Mouse (Mus musculus) small intestine, adult 2 months (tissue): ENCODE data around the gene 6430531B16Rik. TPM values are rescaled to one million over a fixed set of nuclear protein-coding genes. Genes with fewer than 3 reads are reported as not detected.

Source experiments
- H3K27ac ChIP-seq: fragments of 200-500 bp; 2 replicates; pipeline ENCODE4 v1.5.1; 2012; ENCODE audit warnings: low read depth, low read length, control low read depth, inconsistent platforms; ENCODE audit not compliant: insufficient read depth
- H3K27me3 ChIP-seq: fragments of 200-500 bp; 2 replicates; pipeline ENCODE4 v1.6.1; 2012; ENCODE audit warnings: mild to moderate bottlenecking, moderate library complexity, low read length, inconsistent platforms; ENCODE audit not compliant: control insufficient read depth, insufficient read depth
- H3K36me3 ChIP-seq: fragments of 200-500 bp; 2 replicates; pipeline ENCODE4 v1.6.1; 2012; ENCODE audit warnings: mild to moderate bottlenecking, low read length, control low read depth, inconsistent platforms; ENCODE audit not compliant: control insufficient read depth, insufficient read depth
- H3K4me1 ChIP-seq: fragments of 200-500 bp; 2 replicates; pipeline ENCODE4 v1.6.1; 2012; ENCODE audit warnings: low read length, inconsistent platforms, mixed read lengths; ENCODE audit not compliant: control insufficient read depth, insufficient read depth, insufficient read length
- H3K4me3 ChIP-seq: fragments of 200-500 bp; 2 replicates; pipeline ENCODE4 v1.5.1; 2012; ENCODE audit warnings: low read depth, mild to moderate bottlenecking, control low read depth, inconsistent platforms, low read length, moderate library complexity
- CTCF ChIP-seq: fragments of 200-500 bp; IDR thresholded peaks from 2 replicates; pipeline ENCODE4 v1.5.1; 2012; ENCODE audit warnings: low read depth, mild to moderate bottlenecking, control low read depth, inconsistent platforms, low read length, moderate library complexity, mixed read lengths; ENCODE audit not compliant: insufficient replicate concordance, insufficient read length; ENCODE audit errors: extremely low read depth
- POLR2A ChIP-seq: fragments of 200-500 bp; IDR thresholded peaks from 2 replicates; pipeline ENCODE4 v1.6.1; 2012; ENCODE audit warnings: low read depth, mild to moderate bottlenecking, control low read depth, inconsistent platforms, low read length, moderate library complexity
- WGBS: fragments of 180-500 bp; shearing (Covaris S2); methylation state at CpG from one replicate; pipeline ENCODE4 v1.1.7; 2018; 5-methylcytosine and 5-hydroxymethylcytosine counted together
- polyA plus RNA-seq: library from polyadenylated mRNA; depleted of rRNA; stranded (reverse); fragments of >200 nt; gene quantifications from 2 replicates; pipeline ENCODE4 v1.2.3, GENCODE M21; 2012

The 6430531B16Rik gene
- polyA plus RNA-seq, 1 experiment: 0.16 TPM

- no peak for TF ChIP-seq CTCF
- no peak for TF ChIP-seq POLR2A
- no peak overlapping the region for H3K4me3 ChIP-seq
- H3K27ac ChIP-seq: no peak overlapping the region
- no peaks in the 10 kb centered on the region for H3K36me3 ChIP-seq
- no peaks in the 10 kb centered on the region for H3K27me3 ChIP-seq
- 65% methylated on average over 3 of the region's 3 CpGs for WGBS
- peaks cover 8% of the 10 kb centered on the region for H3K4me1 ChIP-seq
Measured at GRCm38 (mm10) chr7:139980778-139981177, 2.2 kb upstream of the 6430531B16Rik start.

DNA sequence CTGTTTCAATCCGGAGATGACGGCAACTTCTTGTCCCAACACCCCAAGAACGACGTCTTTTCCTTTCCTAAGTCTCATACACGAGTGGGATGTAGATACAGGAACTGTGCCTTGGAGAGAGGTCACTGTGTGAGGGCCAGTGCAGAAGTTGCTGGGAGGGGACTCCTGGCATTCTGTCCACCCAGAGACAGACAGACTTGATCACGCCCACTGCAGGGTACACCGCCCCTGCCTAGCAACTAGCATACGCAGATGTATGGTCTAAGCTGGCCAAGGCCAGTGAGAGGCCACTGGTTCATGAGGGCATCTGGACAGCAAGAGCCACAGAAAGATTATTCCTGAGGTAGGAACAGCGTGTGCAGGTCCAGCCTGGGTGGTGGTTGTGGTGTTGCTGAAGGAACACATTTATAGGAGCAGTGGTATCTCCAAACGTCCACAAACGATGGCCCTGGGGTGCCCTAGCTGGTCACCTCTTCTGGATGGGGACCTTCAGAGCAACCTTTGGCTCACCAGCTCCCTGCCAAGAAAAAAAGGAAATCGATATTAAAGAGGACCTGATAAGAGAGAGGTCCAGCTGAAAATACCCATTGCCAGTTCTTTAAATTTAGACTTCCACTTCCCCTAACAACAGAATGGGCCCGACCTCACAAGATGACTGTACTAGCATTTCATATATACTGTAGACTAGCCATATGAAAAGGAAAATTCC is 610 bp upstream of the 6430531B16Rik start:
- Histone ChIP-seq H3K4me3 (0 out of 2 replicates have a peak overlapping the region, but pooled peaks have one; percentile 14), H3K27me3 (no peaks in the 10 kb centered on the region), H3K4me1 (peaks cover 8% of the 10 kb centered on the region), H3K36me3 (no peaks in the 10 kb centered on the region), H3K27ac (no peak overlapping the region)
- TF ChIP-seq CTCF: no peak
- no peak for TF ChIP-seq POLR2A
- WGBS: 20% methylated on average over 13 of the region's 13 CpGs

DNA sequence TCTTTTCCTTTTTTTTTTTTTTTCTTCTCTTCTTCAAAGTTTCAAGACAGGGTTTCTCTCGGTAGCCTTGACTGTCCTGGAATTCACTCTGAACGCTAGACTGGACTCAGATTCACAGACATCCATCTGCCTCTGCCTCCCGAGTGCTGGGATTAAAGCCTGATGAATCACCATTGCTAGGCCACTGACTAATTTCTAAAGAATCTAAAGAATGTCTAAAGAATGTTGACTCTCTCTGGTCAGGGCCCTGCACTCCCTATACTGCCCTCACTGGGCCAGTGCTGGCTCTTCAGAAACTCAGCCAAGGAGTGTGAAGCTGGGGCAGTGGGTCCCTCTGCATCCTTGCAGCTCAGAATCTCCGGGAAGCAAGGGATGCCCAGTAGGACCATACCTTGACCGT is 3.1 kb downstream of the 6430531B16Rik start:
- TF ChIP-seq POLR2A (no peak), CTCF (no peak)
- Histone ChIP-seq H3K27ac (no peak overlapping the region), H3K27me3 (no peaks in the 10 kb centered on the region), H3K4me3 (no peak overlapping the region), H3K36me3 (no peaks in the 10 kb centered on the region), H3K4me1 (peaks cover 8% of the 10 kb centered on the region)
- 52% methylated on average over 5 of the region's 5 CpGs for WGBS

DNA sequence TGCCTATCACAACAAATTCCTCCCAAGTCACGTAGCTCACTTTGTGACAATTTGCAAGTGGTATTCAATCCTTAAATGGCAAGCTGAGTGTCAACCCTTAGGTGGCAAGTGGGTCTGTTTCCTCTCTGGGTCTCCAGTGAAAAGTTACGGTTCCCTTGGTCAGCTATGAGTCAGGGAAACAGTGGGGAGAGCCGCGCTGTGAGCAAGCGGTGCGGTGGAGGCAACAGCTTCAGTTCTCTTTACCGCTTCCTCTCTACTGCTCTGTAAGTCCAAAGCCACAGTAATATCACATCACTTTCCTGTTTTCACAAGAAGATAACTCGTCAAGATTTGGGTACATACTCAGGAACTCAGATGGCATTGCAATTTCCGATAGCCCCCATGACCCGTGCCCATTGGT is 4.2 kb downstream of the 6430531B16Rik start:
- no peaks in the 10 kb centered on the region for H3K36me3 ChIP-seq
- WGBS: 78% methylated on average over 10 of the region's 10 CpGs
- H3K27ac ChIP-seq: peak overlapping the region; percentile 83
- H3K4me3 ChIP-seq: no peak overlapping the region
- H3K27me3 ChIP-seq: no peaks in the 10 kb centered on the region
- peaks cover 8% of the 10 kb centered on the region for H3K4me1 ChIP-seq
- TF ChIP-seq CTCF (no peak), POLR2A (no peak)

- TF ChIP-seq CTCF (no peak), POLR2A (no peak)
- Histone ChIP-seq H3K27me3 (no peaks in the 10 kb centered on the region), H3K4me1 (no peaks in the 10 kb centered on the region; the same call in none of the 2 replicates), H3K36me3 (no peaks in the 10 kb centered on the region), H3K4me3 (no peak overlapping the region), H3K27ac (peak overlapping the region; percentile 53; the same call in 1 of the 2 replicates)
Measured at GRCm38 (mm10) chr7:139972923-139973331, 5.6 kb downstream of the 6430531B16Rik start.

DNA sequence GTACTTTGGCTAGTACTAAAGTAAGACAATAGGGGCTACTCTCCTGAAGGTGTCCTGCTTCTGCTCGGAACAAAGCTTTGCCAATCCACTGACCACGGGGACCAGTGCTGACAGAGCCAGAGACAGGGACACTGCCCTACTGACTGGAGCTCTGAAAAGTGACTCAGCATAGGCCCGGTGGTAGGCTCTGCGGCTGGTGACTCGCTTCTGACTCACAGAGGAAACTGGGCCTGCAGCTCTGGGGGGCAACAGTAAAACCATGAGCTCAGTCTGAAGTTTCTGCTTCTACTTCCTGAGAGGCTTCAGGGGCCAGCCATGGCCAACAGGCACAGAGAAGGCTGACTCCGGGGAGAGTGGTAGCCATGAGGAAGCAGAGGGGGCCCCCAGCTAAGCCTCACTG is 7.1 kb downstream of the 6430531B16Rik start:
- no peaks in the 10 kb centered on the region for H3K27me3 ChIP-seq
- TF ChIP-seq CTCF: no peak
- no peak for TF ChIP-seq POLR2A
- no peak overlapping the region for H3K4me3 ChIP-seq
- H3K27ac ChIP-seq: peak overlapping the region; percentile 56
- H3K4me1 ChIP-seq: no peaks in the 10 kb centered on the region; the same call in none of the 2 replicates
- 63% methylated on average over 6 of the region's 6 CpGs for WGBS
- no peaks in the 10 kb centered on the region for H3K36me3 ChIP-seq

GRCm38 (mm10) chr7:139970979-139971378 is 7.6 kb downstream of the 6430531B16Rik start:
- WGBS: 68% methylated on average over 5 of the region's 5 CpGs
- Histone ChIP-seq H3K4me1 (no peaks in the 10 kb centered on the region; the same call in none of the 2 replicates), H3K36me3 (no peaks in the 10 kb centered on the region), H3K27me3 (no peaks in the 10 kb centered on the region), H3K27ac (peak overlapping the region; percentile 46), H3K4me3 (no peak overlapping the region)
- TF ChIP-seq POLR2A (no peak), CTCF (no peak)

DNA sequence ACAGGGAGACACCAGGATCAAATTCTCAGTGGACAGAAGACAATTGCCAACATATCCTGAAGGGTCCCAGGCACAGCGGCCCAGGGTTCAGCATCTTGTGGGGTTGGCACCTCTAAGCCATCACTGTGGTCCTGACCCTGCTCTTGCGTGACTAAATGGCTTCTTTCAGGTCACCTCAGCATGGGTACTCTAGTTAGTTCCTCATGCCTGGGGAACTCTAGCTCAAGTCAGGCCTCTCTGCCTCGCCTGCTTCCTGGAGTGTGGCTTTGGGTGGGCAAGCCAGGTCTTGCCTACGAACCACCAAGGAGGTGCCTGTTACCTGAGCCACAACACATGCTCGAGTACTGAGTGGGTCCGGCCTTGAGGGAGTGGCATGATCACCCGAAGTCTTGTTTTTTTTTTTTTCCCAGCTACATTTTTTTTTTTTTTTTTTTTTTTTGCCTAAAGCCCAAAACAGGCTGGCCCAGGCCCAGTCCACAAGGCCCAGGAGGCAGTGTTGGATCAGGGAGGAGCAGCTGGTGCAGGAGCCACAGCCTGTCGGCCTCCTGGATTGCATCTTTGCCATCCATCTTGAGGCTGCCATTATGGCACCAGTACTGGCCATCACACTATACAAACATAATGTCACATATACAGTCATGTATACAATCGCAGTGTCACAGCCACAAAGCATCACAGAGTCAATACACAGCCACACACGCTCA is 8.2 kb downstream of the 6430531B16Rik start:
- Histone ChIP-seq H3K27me3 (no peaks in the 10 kb centered on the region), H3K4me1 (no peaks in the 10 kb centered on the region; the same call in none of the 2 replicates), H3K27ac (peak overlapping the region; percentile 9; the same call in 1 of the 2 replicates), H3K4me3 (no peak overlapping the region), H3K36me3 (no peaks in the 10 kb centered on the region)
- no peak for TF ChIP-seq CTCF
- TF ChIP-seq POLR2A: no peak
- 78% methylated on average over 10 of the region's 10 CpGs for WGBS
